Mouse (Mus musculus) ES-Bruce4 (cell line): ENCODE data around the gene Ntm.

Experiments
- CTCF ChIP-seq: IDR thresholded peaks from one replicate; pipeline ENCODE4 v1.8.1; 2011; ENCODE audit warnings: low read depth, low read length
- EP300 ChIP-seq: IDR thresholded peaks from 2 replicates; pipeline ENCODE4 v1.6.1; 2011; ENCODE audit warnings: low read depth, low read length; ENCODE audit not compliant: insufficient read depth

DNA sequence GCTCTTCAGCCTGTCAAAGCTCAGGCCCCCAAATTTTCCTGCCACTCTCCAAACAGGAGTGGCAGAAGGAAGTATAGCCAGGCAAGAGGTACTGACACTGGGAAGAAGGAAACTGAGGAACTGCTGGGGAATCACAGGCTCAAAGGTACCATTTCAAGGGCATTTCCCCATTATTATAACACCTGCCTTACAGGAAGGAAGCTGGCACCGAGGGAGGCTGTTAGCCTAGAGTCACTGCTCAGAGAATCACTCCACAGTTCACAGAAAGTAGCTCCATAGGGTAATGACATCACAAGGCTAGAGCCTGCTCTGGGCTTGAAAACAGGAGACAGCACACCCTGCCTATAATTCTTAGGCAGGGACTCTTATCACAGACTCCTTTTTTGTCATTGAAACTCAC is 643.7 kb downstream of the Ntm start:
- TF ChIP-seq CTCF (no peak), EP300 (no peak)
